ENCODE assay signal across 33 mouse cellular contexts in the genomic region with DNA sequence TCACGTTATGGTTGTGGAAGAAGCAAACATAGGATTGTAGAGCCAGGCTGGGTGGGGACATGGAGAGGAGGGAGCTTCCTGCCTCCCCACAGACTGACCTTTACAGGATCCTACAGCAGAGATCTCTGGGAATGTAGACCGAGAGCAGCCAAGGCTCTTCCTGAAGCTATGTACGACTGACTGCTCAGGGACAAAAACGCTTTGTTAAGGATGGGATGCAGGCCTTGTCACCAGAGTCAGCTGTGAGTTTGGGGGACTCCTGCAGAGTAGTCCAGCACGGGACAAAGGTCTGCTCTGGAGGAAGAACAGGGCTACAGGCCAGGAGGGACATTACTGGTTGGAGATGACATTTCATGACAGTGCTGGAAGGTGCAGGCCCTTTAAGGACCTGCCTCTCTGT. TPM values are rescaled to one million over a fixed set of nuclear protein-coding genes. Genes with fewer than 3 reads are reported as not detected.
DNase-seq lines count a peak whose midpoint lies in the region; ATAC-seq and TF ChIP-seq lines count a peak whose summit lies in the region.
"Had no signal": no experiment of that assay in that cellular context is flagged by ENCODE, and none has a peak within 500 bp of the region (broad histone marks: within the 10 kb centered on the region; RNA-seq: fewer than 3 reads in every experiment).

No protein-coding gene starts in this region.

- no peak for ATAC-seq in hindbrain, embryonic 14.5 days (ENCODE audit: low FRiP score)
- no peak for ATAC-seq in hindbrain, embryonic 11.5 days (ENCODE audit: low FRiP score)
- no peak for ATAC-seq in lung, postnatal 0 days
- peak; percentile 36; the same call in 1 of the 2 replicates for ATAC-seq in hindbrain, postnatal 0 days
- ATAC-seq: midbrain, embryonic 13.5 days had no signal

- no peak overlapping the region for H3K9ac ChIP-seq in heart, adult 2 months (ENCODE audit: low read depth, low read length)
- H3K9ac ChIP-seq in hindbrain, embryonic 14.5 days = 0 out of 2 replicates have a peak overlapping the region, but pooled peaks have one; percentile 3
- H3K9ac ChIP-seq in hindbrain, embryonic 11.5 days (ENCODE audit: low read depth, low read length) = no peak overlapping the region
- H3K9ac ChIP-seq in lung, postnatal 0 days (replicated peaks; ENCODE audit: low read depth) = no peak overlapping the region
- no peak overlapping the region for H3K9ac ChIP-seq in hindbrain, postnatal 0 days (replicated peaks; ENCODE audit: low read length)
- H3K9ac ChIP-seq: embryonic facial prominence, embryonic 13.5 days; forebrain, embryonic 12.5 days; kidney, embryonic 15.5 days; limb, embryonic 15.5 days; liver, embryonic 13.5 days; midbrain, embryonic 13.5 days had no signal

- no peak for TF ChIP-seq CTCF in heart, adult 2 months (IDR thresholded peaks at IDR 0.05)
- no peak for TF ChIP-seq CTCF in lung, postnatal 0 days (IDR thresholded peaks at IDR 0.05)
- TF ChIP-seq CTCF in hindbrain, postnatal 0 days (IDR thresholded peaks at IDR 0.05; ENCODE audit: low read depth) = no peak

- H3K79me2 ChIP-seq in heart, adult 2 months (replicated peaks; ENCODE audit: control insufficient read depth, insufficient read depth, low read length) = peaks cover 10% of the 10 kb centered on the region

- no peak for TF ChIP-seq POLR2A in heart, adult 2 months (IDR thresholded peaks at IDR 0.05; ENCODE audit: insufficient read depth, low read depth, low read length)

- H3K27me3 ChIP-seq in heart, adult 2 months (ENCODE audit: control insufficient read depth, insufficient read depth, low read length) = no peaks in the 10 kb centered on the region
- no peaks in the 10 kb centered on the region for H3K27me3 ChIP-seq in hindbrain, embryonic 14.5 days (ENCODE audit: control insufficient read depth, insufficient read depth, low read length)
- peaks cover 3% of the 10 kb centered on the region; the same call in 1 of the 2 replicates for H3K27me3 ChIP-seq in hindbrain, embryonic 11.5 days (ENCODE audit: control insufficient read depth, insufficient read depth, low read length)
- H3K27me3 ChIP-seq in lung, postnatal 0 days (replicated peaks; ENCODE audit: insufficient read depth, low read length) = no peaks in the 10 kb centered on the region
- H3K27me3 ChIP-seq in hindbrain, postnatal 0 days (ENCODE audit: insufficient read depth, low read length) = no peaks in the 10 kb centered on the region
- H3K27me3 ChIP-seq: kidney, embryonic 15.5 days had no signal

- no peaks in the 10 kb centered on the region for H3K36me3 ChIP-seq in heart, adult 2 months (ENCODE audit: control insufficient read depth, insufficient read depth, low read length)
- H3K36me3 ChIP-seq in hindbrain, embryonic 14.5 days (replicated peaks; ENCODE audit: control insufficient read depth, insufficient read depth) = peaks cover 59% of the 10 kb centered on the region
- peaks cover 13% of the 10 kb centered on the region; the same call in 1 of the 2 replicates for H3K36me3 ChIP-seq in hindbrain, embryonic 11.5 days (ENCODE audit: control insufficient read depth, insufficient read depth, low read length)
- peaks cover 16% of the 10 kb centered on the region for H3K36me3 ChIP-seq in lung, postnatal 0 days (ENCODE audit: insufficient read depth, low read length)
- H3K36me3 ChIP-seq in hindbrain, postnatal 0 days (ENCODE audit: insufficient read depth, low read length) = peaks cover 37% of the 10 kb centered on the region

- H3K4me2 ChIP-seq in hindbrain, embryonic 14.5 days (replicated peaks) = no peak overlapping the region
- H3K4me2 ChIP-seq in hindbrain, embryonic 11.5 days (replicated peaks; ENCODE audit: low read depth, low read length) = no peak overlapping the region
- H3K4me2 ChIP-seq in lung, postnatal 0 days (replicated peaks; ENCODE audit: low read depth, low read length) = no peak overlapping the region
- H3K4me2 ChIP-seq in hindbrain, postnatal 0 days (ENCODE audit: low read depth, low read length) = no peak overlapping the region
- H3K4me2 ChIP-seq: embryonic facial prominence, embryonic 13.5 days; forebrain, embryonic 12.5 days; heart, embryonic 11.5 days; kidney, embryonic 15.5 days; limb, embryonic 15.5 days; liver, embryonic 13.5 days; midbrain, embryonic 13.5 days had no signal

- H3K27ac ChIP-seq in heart, adult 2 months = peak overlapping the region; percentile 38
- H3K27ac ChIP-seq in hindbrain, embryonic 14.5 days = 0 out of 2 replicates have a peak overlapping the region, but pooled peaks have one; percentile 12
- H3K27ac ChIP-seq in hindbrain, embryonic 11.5 days (ENCODE audit: low read depth, low read length) = no peak overlapping the region
- peak overlapping the region; percentile 20 for H3K27ac ChIP-seq in lung, postnatal 0 days (ENCODE audit: low read length)
- peak overlapping the region; percentile 43; the same call in 1 of the 2 replicates for H3K27ac ChIP-seq in hindbrain, postnatal 0 days
- H3K27ac ChIP-seq: embryonic facial prominence, embryonic 13.5 days; forebrain, embryonic 12.5 days; kidney, embryonic 15.5 days; limb, embryonic 10.5 days; limb, embryonic 15.5 days; liver, embryonic 13.5 days; macrophage; midbrain, embryonic 13.5 days; stomach, postnatal 0 days had no signal

- no peaks in the 10 kb centered on the region for H3K9me3 ChIP-seq in hindbrain, embryonic 14.5 days (ENCODE audit: control insufficient read depth, low read length)
- no peaks in the 10 kb centered on the region for H3K9me3 ChIP-seq in hindbrain, embryonic 11.5 days (ENCODE audit: control insufficient read depth, low read length)
- no peaks in the 10 kb centered on the region for H3K9me3 ChIP-seq in lung, postnatal 0 days (ENCODE audit: low read length)
- no peaks in the 10 kb centered on the region for H3K9me3 ChIP-seq in hindbrain, postnatal 0 days (ENCODE audit: low read length)
- H3K9me3 ChIP-seq: embryonic facial prominence, embryonic 13.5 days; forebrain, embryonic 12.5 days; kidney, embryonic 15.5 days; limb, embryonic 10.5 days; limb, embryonic 15.5 days; liver, embryonic 13.5 days; midbrain, embryonic 13.5 days had no signal

- peaks cover 18% of the 10 kb centered on the region for H3K4me1 ChIP-seq in heart, adult 2 months (ENCODE audit: control insufficient read depth, insufficient read depth, low read length)
- H3K4me1 ChIP-seq in hindbrain, embryonic 14.5 days (replicated peaks; ENCODE audit: control insufficient read depth, insufficient read depth, low read length) = peaks cover 6% of the 10 kb centered on the region
- no peaks in the 10 kb centered on the region; the same call in 1 of the 2 replicates for H3K4me1 ChIP-seq in hindbrain, embryonic 11.5 days (replicated peaks; ENCODE audit: control insufficient read depth, insufficient read depth, low read length)
- H3K4me1 ChIP-seq in lung, postnatal 0 days (ENCODE audit: insufficient read depth, low read depth, low read length) = peaks cover 7% of the 10 kb centered on the region; the same call in 1 of the 2 replicates
- 0 out of 2 replicates have a peak, but pooled peaks cover 4% of the 10 kb centered on the region for H3K4me1 ChIP-seq in hindbrain, postnatal 0 days (ENCODE audit: insufficient read depth, low read length)

- no peak overlapping the region for H3K4me3 ChIP-seq in heart, adult 2 months
- no peak overlapping the region for H3K4me3 ChIP-seq in hindbrain, embryonic 14.5 days (replicated peaks; ENCODE audit: low read length)
- H3K4me3 ChIP-seq in hindbrain, embryonic 11.5 days (ENCODE audit: low read depth, low read length) = no peak overlapping the region
- H3K4me3 ChIP-seq in lung, postnatal 0 days (ENCODE audit: low read depth, low read length) = no peak overlapping the region
- H3K4me3 ChIP-seq in hindbrain, postnatal 0 days (ENCODE audit: low read length) = no peak overlapping the region
- H3K4me3 ChIP-seq: embryonic facial prominence, embryonic 13.5 days; erythroblast, embryonic 14.5 days; forebrain, embryonic 12.5 days; kidney, embryonic 15.5 days; limb, embryonic 10.5 days; limb, embryonic 15.5 days; liver, embryonic 13.5 days; midbrain, embryonic 13.5 days had no signal

- intact Hi-C loops in heart, adult 2 months (cut with DNase I) = no loop called here
- intact Hi-C loops in heart, postnatal 25 days (cut with DNase I) = no loop called here

- DNase-seq in heart, adult 2 months = no peak
- no peak for DNase-seq in heart, postnatal 25 days (ENCODE audit: low spot score)
- no peak for DNase-seq in hindbrain, embryonic 14.5 days (ENCODE audit: low spot score)
- DNase-seq in hindbrain, embryonic 11.5 days (ENCODE audit: low spot score) = no peak
- no peak for DNase-seq in lung, postnatal 0 days (ENCODE audit: low spot score)
- DNase-seq in lung, postnatal 25 days (ENCODE audit: low spot score) = no peak
- no peak for DNase-seq in hindbrain, postnatal 0 days (ENCODE audit: low spot score)
- no peak for DNase-seq in left cerebral cortex, adult 18-20 months (ENCODE audit: low spot score in 2 of 2)
- DNase-seq: adrenal gland, postnatal 25 days; cerebellum, adult 18-20 months; cerebellum, postnatal 10 days; gastrocnemius, postnatal 10 days; heart, postnatal 14 days; kidney, adult 18-20 months; kidney, postnatal 25 days; liver, embryonic 13.5 days; lung, adult 18-20 months; right cerebral cortex, postnatal 4 days; thymus, adult 18-20 months; thymus, postnatal 25 days had no signal

- 38% methylated on average over 5 of the region's 5 CpGs for WGBS in heart, adult 2 months
- 25% methylated on average over 5 of the region's 5 CpGs for WGBS in hindbrain, embryonic 14.5 days
- 47% methylated on average over 5 of the region's 5 CpGs for WGBS in hindbrain, embryonic 11.5 days
- WGBS in lung, postnatal 0 days = 35% methylated on average over 5 of the region's 5 CpGs
- 21% methylated on average over 5 of the region's 5 CpGs for WGBS in hindbrain, postnatal 0 days

- no peak for TF ChIP-seq EP300 in heart, adult 2 months (IDR thresholded peaks at IDR 0.05; ENCODE audit: insufficient read depth, low read depth, low read length)
- no peak for TF ChIP-seq EP300 in lung, postnatal 0 days (IDR thresholded peaks at IDR 0.05)

RNA-seq across cellular contexts. Expression of a gene that starts 7.1 kb away (rescaled TPM):
- total RNA-seq in heart, adult 2 months (2021) = 1 to 10 TPM; 7.6 to 8.1 TPM
- 5.5 and 7.3 TPM in 2 replicates for polyA plus RNA-seq in heart, adult 2 months (2012; rRNA removed)
- 1 to 10 TPM; 8.5 to 9.9 TPM for total RNA-seq in heart, postnatal 25 days (2021)
- polyA plus RNA-seq in hindbrain, embryonic 14.5 days (2014; fragmentation: Nextera tagmentation; extraction: Ambion mirVana) = 14.2 and 15.9 TPM in 2 replicates
- polyA plus RNA-seq in hindbrain, embryonic 11.5 days (2014; fragmentation: Nextera tagmentation; extraction: Ambion mirVana) = 8.9 and 10.0 TPM in 2 replicates
- polyA plus RNA-seq in lung, postnatal 0 days (2015; fragmentation: Nextera tagmentation; extraction: Ambion mirVana) = 5.9 and 6.0 TPM in 2 replicates
- 18.3 and 21.0 TPM in 2 replicates for total RNA-seq in hindbrain, postnatal 0 days (2014; rRNA removed)
- polyA plus RNA-seq in hindbrain, postnatal 0 days (2015; fragmentation: Nextera tagmentation; extraction: Ambion mirVana) = 9.2 and 10.5 TPM in 2 replicates
- total RNA-seq in left cerebral cortex, adult 18-20 months (2021) = 10 to 100 TPM; 17.2 to 18.3 TPM

RNA-seq across cellular contexts. Expression of a gene that starts 7.4 kb away (rescaled TPM):
- 10 to 100 TPM; 12.2 to 15.2 TPM for total RNA-seq in heart, adult 2 months (2021)
- polyA plus RNA-seq in heart, adult 2 months (2012; rRNA removed) = 23.9 and 31.1 TPM in 2 replicates
- 10 to 100 TPM; 14.2 to 16.6 TPM for total RNA-seq in heart, postnatal 25 days (2021)
- 31.0 and 32.3 TPM in 2 replicates for polyA plus RNA-seq in hindbrain, embryonic 14.5 days (2014; fragmentation: Nextera tagmentation; extraction: Ambion mirVana)
- polyA plus RNA-seq in hindbrain, embryonic 11.5 days (2014; fragmentation: Nextera tagmentation; extraction: Ambion mirVana) = 36.5 and 40.3 TPM in 2 replicates
- polyA plus RNA-seq in lung, postnatal 0 days (2015; fragmentation: Nextera tagmentation; extraction: Ambion mirVana) = 33.8 and 39.2 TPM in 2 replicates
- 22.8 and 68.5 TPM in 2 replicates for total RNA-seq in hindbrain, postnatal 0 days (2014; rRNA removed)
- 25.6 and 25.9 TPM in 2 replicates for polyA plus RNA-seq in hindbrain, postnatal 0 days (2015; fragmentation: Nextera tagmentation; extraction: Ambion mirVana)
- 10 to 100 TPM; 11.6 to 12.3 TPM for total RNA-seq in left cerebral cortex, adult 18-20 months (2021)

RNA-seq across cellular contexts. Expression of a gene that starts 14.3 kb away (rescaled TPM):
- not detected for total RNA-seq in heart, adult 2 months (2021)
- polyA plus RNA-seq in heart, adult 2 months (2012; rRNA removed) = 0.44 and 0.59 TPM in 2 replicates
- total RNA-seq in heart, postnatal 25 days (2021) = not detected
- polyA plus RNA-seq in hindbrain, embryonic 14.5 days (2014; fragmentation: Nextera tagmentation; extraction: Ambion mirVana) = 2.2 and 2.9 TPM in 2 replicates
- polyA plus RNA-seq in hindbrain, embryonic 11.5 days (2014; fragmentation: Nextera tagmentation; extraction: Ambion mirVana) = not detected in 2 replicates
- polyA plus RNA-seq in lung, postnatal 0 days (2015; fragmentation: Nextera tagmentation; extraction: Ambion mirVana) = 1.3 and 2.1 TPM in 2 replicates
- 1.4 TPM in 1 of 2 replicates, not detected in the other for total RNA-seq in hindbrain, postnatal 0 days (2014; rRNA removed)
- polyA plus RNA-seq in hindbrain, postnatal 0 days (2015; fragmentation: Nextera tagmentation; extraction: Ambion mirVana) = 3.1 and 3.7 TPM in 2 replicates
- total RNA-seq in left cerebral cortex, adult 18-20 months (2021) = not detected
- total RNA-seq: common myeloid progenitor, adult 5-6 weeks; gastrocnemius, postnatal 10 days; megakaryocyte-erythroid progenitor cell, adult 5-6 weeks; neutrophil, adult 5-6 weeks had no signal
- polyA plus RNA-seq: erythroblast, embryonic 14.5 days; forebrain, embryonic 12.5 days; heart, embryonic 11.5 days; kidney, embryonic 15.5 days; limb, embryonic 10.5 days; liver, embryonic 13.5 days; macrophage; stomach, postnatal 0 days had no signal

RNA-seq across cellular contexts. Expression of a gene that starts 18.3 kb away (rescaled TPM):
- under 1 TPM; 0.61 to 0.63 TPM for total RNA-seq in heart, adult 2 months (2021)
- polyA plus RNA-seq in heart, adult 2 months (2012; rRNA removed) = 1.00 and 1.2 TPM in 2 replicates
- total RNA-seq in heart, postnatal 25 days (2021) = under 1 TPM; 0.75 to 0.86 TPM
- 0.18 and 0.44 TPM in 2 replicates for polyA plus RNA-seq in hindbrain, embryonic 14.5 days (2014; fragmentation: Nextera tagmentation; extraction: Ambion mirVana)
- polyA plus RNA-seq in hindbrain, embryonic 11.5 days (2014; fragmentation: Nextera tagmentation; extraction: Ambion mirVana) = 0.66 and 0.71 TPM in 2 replicates
- 3.3 and 4.0 TPM in 2 replicates for polyA plus RNA-seq in lung, postnatal 0 days (2015; fragmentation: Nextera tagmentation; extraction: Ambion mirVana)
- total RNA-seq in hindbrain, postnatal 0 days (2014; rRNA removed) = 0.52 and 0.83 TPM in 2 replicates
- 1.2 and 1.7 TPM in 2 replicates for polyA plus RNA-seq in hindbrain, postnatal 0 days (2015; fragmentation: Nextera tagmentation; extraction: Ambion mirVana)
- total RNA-seq in left cerebral cortex, adult 18-20 months (2021) = under 1 TPM; 0.16 to 0.49 TPM
- polyA plus RNA-seq: erythroblast, embryonic 14.5 days; heart, embryonic 11.5 days; liver, embryonic 13.5 days had no signal

RNA-seq across cellular contexts. Expression of a gene that starts 27.4 kb away (rescaled TPM):
- 10 to 100 TPM; 53.4 to 67.5 TPM for total RNA-seq in heart, adult 2 months (2021)
- polyA plus RNA-seq in heart, adult 2 months (2012; rRNA removed) = 56.7 and 58.4 TPM in 2 replicates
- total RNA-seq in heart, postnatal 25 days (2021) = 10 to 100 TPM; 72.4 to 72.5 TPM
- polyA plus RNA-seq in hindbrain, embryonic 14.5 days (2014; fragmentation: Nextera tagmentation; extraction: Ambion mirVana) = 24.6 and 26.5 TPM in 2 replicates
- polyA plus RNA-seq in hindbrain, embryonic 11.5 days (2014; fragmentation: Nextera tagmentation; extraction: Ambion mirVana) = 13.0 and 15.7 TPM in 2 replicates
- polyA plus RNA-seq in lung, postnatal 0 days (2015; fragmentation: Nextera tagmentation; extraction: Ambion mirVana) = 25.8 and 26.0 TPM in 2 replicates
- 72.9 and 80.6 TPM in 2 replicates for total RNA-seq in hindbrain, postnatal 0 days (2014; rRNA removed)
- polyA plus RNA-seq in hindbrain, postnatal 0 days (2015; fragmentation: Nextera tagmentation; extraction: Ambion mirVana) = 14.0 and 14.2 TPM in 2 replicates
- 10 to 100 TPM; 12.6 to 15.3 TPM for total RNA-seq in left cerebral cortex, adult 18-20 months (2021)
